Mouse (Mus musculus): Measurements from ENCODE around the gene Chfr. TPM values are rescaled to one million over a fixed set of nuclear protein-coding genes. Genes with fewer than 3 reads are reported as not detected.

The Chfr gene
- polyA plus RNA-seq, 2 experiments, result 33.8 to 51.7 TPM

DNA sequence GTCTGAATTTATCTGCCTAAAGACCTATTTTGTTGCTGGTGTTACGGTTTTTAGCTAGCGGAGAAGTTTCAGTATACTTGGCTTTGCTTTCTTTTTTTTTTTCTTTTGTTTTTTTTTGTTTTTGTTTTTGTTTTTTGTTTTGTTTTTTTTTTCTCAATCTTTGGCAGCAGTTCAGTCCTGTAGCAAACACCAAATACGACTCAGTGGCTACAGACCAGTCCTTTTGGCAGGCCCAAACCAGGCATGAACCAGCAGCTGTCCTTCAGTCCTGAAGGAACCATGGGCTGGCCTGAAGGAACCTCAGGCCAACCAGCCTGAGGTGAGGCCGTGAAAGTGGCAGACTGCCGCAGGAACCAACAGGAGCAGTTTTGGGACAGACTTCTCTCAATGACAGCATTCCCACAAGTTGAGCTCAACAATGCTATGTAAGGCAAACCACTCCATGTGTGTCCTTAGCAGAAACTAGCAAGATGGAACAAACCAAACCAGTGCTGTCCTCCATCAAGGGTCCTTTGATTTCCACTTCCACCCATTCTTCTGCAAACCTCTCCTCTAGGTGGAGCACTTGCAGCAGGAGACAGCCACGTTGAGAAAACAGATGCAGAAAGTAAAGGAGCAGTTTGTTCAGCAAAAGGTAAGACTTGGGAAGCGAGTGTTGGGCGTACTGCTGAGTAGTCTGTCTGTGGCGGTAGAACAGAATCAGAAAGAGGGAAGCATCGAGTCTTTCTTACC is 67.7 kb downstream of the Chfr start:
- H3K36me3 ChIP-seq (ENCODE audit: control insufficient read depth, insufficient read depth, low read length), result peaks cover 84% of the 10 kb centered on the region
- H3K4me2 ChIP-seq (replicated peaks; ENCODE audit: low read depth, low read length, severe bottlenecking), result no peak overlapping the region
- no peaks in the 10 kb centered on the region for H3K9me3 ChIP-seq (ENCODE audit: control insufficient read depth, low read length)
- no peak for ATAC-seq (ENCODE audit: low FRiP score, low read depth)
- H3K9ac ChIP-seq (ENCODE audit: low read depth, low read length, severe bottlenecking), result no peak overlapping the region
- no peaks in the 10 kb centered on the region for H3K27me3 ChIP-seq (ENCODE audit: control insufficient read depth, insufficient read depth, low read length)
- DNase-seq (ENCODE audit: low spot score), result no peak
- no peaks in the 10 kb centered on the region for H3K4me1 ChIP-seq (ENCODE audit: control insufficient read depth, insufficient read depth, low read length)
- no peak overlapping the region for H3K4me3 ChIP-seq (replicated peaks; ENCODE audit: low read length)
- TF ChIP-seq POLR2A (IDR thresholded peaks at IDR 0.05; ENCODE audit: borderline replicate concordance, extremely low read depth, insufficient read depth, insufficient read length), result no peak
- WGBS, result 87% methylated on average over 10 of the region's 10 CpGs
- H3K27ac ChIP-seq (replicated peaks; ENCODE audit: low read depth, low read length), result no peak overlapping the region

DNA sequence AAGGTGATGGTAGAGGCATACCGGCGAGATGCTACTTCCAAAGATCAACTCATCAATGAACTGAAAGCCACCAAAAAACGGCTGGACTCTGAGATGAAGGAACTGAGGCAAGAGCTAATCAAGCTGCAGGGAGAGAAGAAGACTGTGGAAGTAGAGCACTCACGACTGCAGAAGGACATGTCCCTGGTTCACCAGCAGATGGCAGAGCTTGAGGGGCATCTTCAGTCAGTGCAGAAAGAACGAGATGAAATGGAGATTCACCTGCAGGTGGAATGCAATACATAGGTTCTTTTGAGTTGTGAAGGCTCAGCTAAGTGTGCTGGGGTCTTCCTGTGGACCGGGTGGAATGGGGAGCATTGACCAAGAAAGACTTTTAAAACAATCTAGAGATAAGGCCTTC is 69.1 kb downstream of the Chfr start:
- no peak overlapping the region for H3K9ac ChIP-seq (ENCODE audit: low read depth, low read length, severe bottlenecking)
- H3K27ac ChIP-seq (replicated peaks; ENCODE audit: low read depth, low read length), result no peak overlapping the region
- ATAC-seq (ENCODE audit: low FRiP score, low read depth) (no peak), DNase-seq (ENCODE audit: low spot score) (no peak)
- H3K4me3 ChIP-seq (replicated peaks; ENCODE audit: low read length), result no peak overlapping the region
- TF ChIP-seq POLR2A (IDR thresholded peaks at IDR 0.05; ENCODE audit: borderline replicate concordance, extremely low read depth, insufficient read depth, insufficient read length), result no peak
- peaks cover 95% of the 10 kb centered on the region for H3K36me3 ChIP-seq (ENCODE audit: control insufficient read depth, insufficient read depth, low read length)
- 80% methylated on average over 6 of the region's 6 CpGs for whole genome bisulfite sequencing
- no peaks in the 10 kb centered on the region for H3K27me3 ChIP-seq (ENCODE audit: control insufficient read depth, insufficient read depth, low read length)
- H3K4me1 ChIP-seq (ENCODE audit: control insufficient read depth, insufficient read depth, low read length), result no peaks in the 10 kb centered on the region
- H3K9me3 ChIP-seq (ENCODE audit: control insufficient read depth, low read length), result no peaks in the 10 kb centered on the region
- no peak overlapping the region for H3K4me2 ChIP-seq (replicated peaks; ENCODE audit: low read depth, low read length, severe bottlenecking)

DNA sequence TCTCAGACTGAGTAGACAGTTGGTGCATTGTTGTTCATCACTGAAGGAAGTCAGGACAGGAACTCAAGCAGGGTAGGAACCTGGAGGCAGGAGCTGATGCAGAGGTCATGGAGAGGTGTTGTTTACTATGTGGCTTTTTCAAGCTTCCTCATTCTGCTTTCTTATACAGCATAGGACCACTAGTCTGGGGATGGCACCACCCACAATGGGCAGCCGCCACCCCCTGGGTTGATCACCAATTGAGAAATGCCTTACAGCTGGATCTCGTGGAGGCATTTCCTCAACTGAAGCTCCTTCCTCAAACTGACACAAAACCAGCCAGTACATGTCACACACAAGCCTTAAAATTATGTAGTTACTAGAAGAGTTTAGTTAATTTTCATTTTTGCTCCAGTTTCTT is 75.7 kb downstream of the Chfr start:
- WGBS, result 81% methylated on average over 2 of the region's 2 CpGs
- no peak overlapping the region for H3K4me3 ChIP-seq (replicated peaks; ENCODE audit: low read length)
- ATAC-seq (ENCODE audit: low FRiP score, low read depth) (no peak), DNase-seq (ENCODE audit: low spot score) (no peak)
- no peak overlapping the region for H3K9ac ChIP-seq (ENCODE audit: low read depth, low read length, severe bottlenecking)
- no peaks in the 10 kb centered on the region for H3K9me3 ChIP-seq (ENCODE audit: control insufficient read depth, low read length)
- H3K27me3 ChIP-seq (ENCODE audit: control insufficient read depth, insufficient read depth, low read length), result no peaks in the 10 kb centered on the region
- peaks cover 97% of the 10 kb centered on the region for H3K36me3 ChIP-seq (ENCODE audit: control insufficient read depth, insufficient read depth, low read length)
- TF ChIP-seq POLR2A (IDR thresholded peaks at IDR 0.05; ENCODE audit: borderline replicate concordance, extremely low read depth, insufficient read depth, insufficient read length), result no peak
- H3K27ac ChIP-seq (replicated peaks; ENCODE audit: low read depth, low read length), result no peak overlapping the region
- no peak overlapping the region for H3K4me2 ChIP-seq (replicated peaks; ENCODE audit: low read depth, low read length, severe bottlenecking)
- no peaks in the 10 kb centered on the region for H3K4me1 ChIP-seq (ENCODE audit: control insufficient read depth, insufficient read depth, low read length)

DNA sequence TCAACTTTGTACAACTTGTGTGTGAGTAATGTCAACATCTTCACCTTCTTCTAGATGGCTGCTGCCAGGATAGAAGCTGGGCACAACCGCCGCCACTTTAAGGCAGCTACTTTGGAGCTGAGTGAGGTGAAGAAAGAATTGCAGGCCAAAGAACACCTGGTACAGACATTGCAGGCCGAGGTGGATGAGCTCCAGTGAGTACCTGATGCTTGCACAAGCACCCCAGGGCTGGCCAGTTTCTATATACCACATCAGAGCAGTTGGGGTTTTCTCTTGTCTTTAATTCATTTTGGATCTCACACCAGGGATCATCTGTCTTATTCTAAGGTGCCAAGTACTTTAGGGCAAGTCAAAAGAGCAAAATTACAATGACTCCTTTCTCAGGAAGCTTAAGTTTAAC is 81.1 kb downstream of the Chfr start:
- peaks cover 96% of the 10 kb centered on the region for H3K36me3 ChIP-seq (ENCODE audit: control insufficient read depth, insufficient read depth, low read length)

DNA sequence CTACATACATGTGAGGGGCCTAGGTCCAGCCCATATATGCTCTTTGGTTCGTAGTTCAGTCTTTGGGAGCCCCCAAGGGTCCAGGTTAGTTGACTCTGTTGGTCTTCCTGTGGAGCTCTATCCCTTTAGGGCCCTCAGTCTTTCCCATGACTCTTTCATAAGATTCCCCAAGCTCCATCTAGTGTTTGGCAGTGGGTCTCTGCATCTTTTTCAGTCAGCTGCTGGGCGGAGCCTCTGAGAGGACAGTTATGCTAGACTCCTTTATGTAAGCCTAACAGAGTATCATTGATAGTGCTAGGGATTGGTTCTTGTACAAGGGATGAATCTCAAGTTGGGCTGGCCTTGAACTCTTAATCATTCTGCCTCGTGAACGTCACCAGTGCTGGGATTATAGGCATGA is 84.7 kb downstream of the Chfr start:
- Histone ChIP-seq H3K4me1 (ENCODE audit: control insufficient read depth, insufficient read depth, low read length) (no peaks in the 10 kb centered on the region), H3K9ac (ENCODE audit: low read depth, low read length, severe bottlenecking) (no peak overlapping the region), H3K4me2 (replicated peaks; ENCODE audit: low read depth, low read length, severe bottlenecking) (no peak overlapping the region), H3K4me3 (replicated peaks; ENCODE audit: low read length) (no peak overlapping the region), H3K9me3 (ENCODE audit: control insufficient read depth, low read length) (no peaks in the 10 kb centered on the region), H3K27me3 (ENCODE audit: control insufficient read depth, insufficient read depth, low read length) (no peaks in the 10 kb centered on the region), H3K27ac (replicated peaks; ENCODE audit: low read depth, low read length) (no peak overlapping the region), H3K36me3 (ENCODE audit: control insufficient read depth, insufficient read depth, low read length) (peaks cover 88% of the 10 kb centered on the region)
- DNase-seq (ENCODE audit: low spot score) (no peak), ATAC-seq (ENCODE audit: low FRiP score, low read depth) (no peak)
- TF ChIP-seq POLR2A (IDR thresholded peaks at IDR 0.05; ENCODE audit: borderline replicate concordance, extremely low read depth, insufficient read depth, insufficient read length), result no peak
- WGBS, result 95% methylated on average over 4 of the region's 4 CpGs

More for the DNA sequence above, 81.1 kb downstream of the Chfr start:
- Histone ChIP-seq H3K27ac (replicated peaks; ENCODE audit: low read depth, low read length) (no peak overlapping the region), H3K4me1 (ENCODE audit: control insufficient read depth, insufficient read depth, low read length) (no peaks in the 10 kb centered on the region), H3K9me3 (ENCODE audit: control insufficient read depth, low read length) (no peaks in the 10 kb centered on the region), H3K4me2 (replicated peaks; ENCODE audit: low read depth, low read length, severe bottlenecking) (no peak overlapping the region), H3K4me3 (replicated peaks; ENCODE audit: low read length) (no peak overlapping the region), H3K27me3 (ENCODE audit: control insufficient read depth, insufficient read depth, low read length) (no peaks in the 10 kb centered on the region), H3K9ac (ENCODE audit: low read depth, low read length, severe bottlenecking) (no peak overlapping the region)
- DNase-seq (ENCODE audit: low spot score) (no peak), ATAC-seq (ENCODE audit: low FRiP score, low read depth) (no peak)
- no peak for TF ChIP-seq POLR2A (IDR thresholded peaks at IDR 0.05; ENCODE audit: borderline replicate concordance, extremely low read depth, insufficient read depth, insufficient read length)
- 92% methylated on average over 3 of the region's 3 CpGs for WGBS

Other genes starting within 250 kb of the Chfr start
- 0.08 and 0.18 TPM in 2 replicates for gene Gm15446, start 212.4 kb upstream of the Chfr start, polyA plus RNA-seq (2012; rRNA removed)
- gene Gm15446, start 212.4 kb upstream of the Chfr start, polyA plus RNA-seq (2014; fragmentation: Nextera tagmentation; extraction: Ambion mirVana), result 1.2 TPM in 2 replicates
- 19.6 and 25.7 TPM in 2 replicates for gene Zfp932, start 139.3 kb upstream of the Chfr start, polyA plus RNA-seq (2012; rRNA removed)
- gene Zfp932, start 139.3 kb upstream of the Chfr start, polyA plus RNA-seq (2014; fragmentation: Nextera tagmentation; extraction: Ambion mirVana), result 22.1 and 24.4 TPM in 2 replicates
- gene Gm17655, start 63.3 kb upstream of the Chfr start, polyA plus RNA-seq (2012; rRNA removed), result 0.93 and 1.1 TPM in 2 replicates
- 3.1 and 3.7 TPM in 2 replicates for gene Gm17655, start 63.3 kb upstream of the Chfr start, polyA plus RNA-seq (2014; fragmentation: Nextera tagmentation; extraction: Ambion mirVana)
- 0.59 and 0.74 TPM in 2 replicates for gene Gm35315, start 41.4 kb upstream of the Chfr start, polyA plus RNA-seq (2012; rRNA removed)
- 0.59 and 1.3 TPM in 2 replicates for gene Gm35315, start 41.4 kb upstream of the Chfr start, polyA plus RNA-seq (2014; fragmentation: Nextera tagmentation; extraction: Ambion mirVana)
- 0.89 and 1.1 TPM in 2 replicates for gene Plcxd1, start 35.9 kb upstream of the Chfr start, polyA plus RNA-seq (2012; rRNA removed)
- gene Plcxd1, start 35.9 kb upstream of the Chfr start, polyA plus RNA-seq (2014; fragmentation: Nextera tagmentation; extraction: Ambion mirVana), result 0.88 and 1.0 TPM in 2 replicates
- 152 and 173 TPM in 2 replicates for gene Gtpbp6, start 27.6 kb upstream of the Chfr start, polyA plus RNA-seq (2012; rRNA removed)
- gene Gtpbp6, start 27.6 kb upstream of the Chfr start, polyA plus RNA-seq (2014; fragmentation: Nextera tagmentation; extraction: Ambion mirVana), result 30.2 and 32.9 TPM in 2 replicates
- 2.4 and 3.0 TPM in 2 replicates for gene Zfp605, start 25.8 kb upstream of the Chfr start, polyA plus RNA-seq (2012; rRNA removed)
- gene Zfp605, start 25.8 kb upstream of the Chfr start, polyA plus RNA-seq (2014; fragmentation: Nextera tagmentation; extraction: Ambion mirVana), result 3.4 and 5.7 TPM in 2 replicates
- gene Golga3, start 40.9 kb downstream of the Chfr start, polyA plus RNA-seq (2012; rRNA removed), result 16.8 and 20.4 TPM in 2 replicates
- gene Golga3, start 40.9 kb downstream of the Chfr start, polyA plus RNA-seq (2014; fragmentation: Nextera tagmentation; extraction: Ambion mirVana), result 29.7 and 30.8 TPM in 2 replicates
- 17.6 and 20.5 TPM in 2 replicates for gene Ankle2, start 95.2 kb downstream of the Chfr start, polyA plus RNA-seq (2012; rRNA removed)
- 31.8 and 35.3 TPM in 2 replicates for gene Ankle2, start 95.2 kb downstream of the Chfr start, polyA plus RNA-seq (2014; fragmentation: Nextera tagmentation; extraction: Ambion mirVana)
- 41.0 and 44.4 TPM in 2 replicates for gene Pgam5, start 134.1 kb downstream of the Chfr start, polyA plus RNA-seq (2012; rRNA removed)
- 70.2 and 74.7 TPM in 2 replicates for gene Pgam5, start 134.1 kb downstream of the Chfr start, polyA plus RNA-seq (2014; fragmentation: Nextera tagmentation; extraction: Ambion mirVana)
- 3.2 and 3.8 TPM in 2 replicates for gene Pxmp2, start 150.3 kb downstream of the Chfr start, polyA plus RNA-seq (2012; rRNA removed)
- gene Pxmp2, start 150.3 kb downstream of the Chfr start, polyA plus RNA-seq (2014; fragmentation: Nextera tagmentation; extraction: Ambion mirVana), result 4.7 and 6.4 TPM in 2 replicates
- gene Pole, start 150.5 kb downstream of the Chfr start, polyA plus RNA-seq (2012; rRNA removed), result 34.1 and 36.6 TPM in 2 replicates
- 24.3 and 27.3 TPM in 2 replicates for gene Pole, start 150.5 kb downstream of the Chfr start, polyA plus RNA-seq (2014; fragmentation: Nextera tagmentation; extraction: Ambion mirVana)
- 3.0 and 3.1 TPM in 2 replicates for gene P2rx2, start 207.4 kb downstream of the Chfr start, polyA plus RNA-seq (2012; rRNA removed)
- gene P2rx2, start 207.4 kb downstream of the Chfr start, polyA plus RNA-seq (2014; fragmentation: Nextera tagmentation; extraction: Ambion mirVana), result 1.4 and 2.2 TPM in 2 replicates
- not detected in 2 replicates for gene Lrcol1, start 208.9 kb downstream of the Chfr start, polyA plus RNA-seq (2012; rRNA removed)
- not detected in 2 replicates for gene Lrcol1, start 208.9 kb downstream of the Chfr start, polyA plus RNA-seq (2014; fragmentation: Nextera tagmentation; extraction: Ambion mirVana)